Mouse (Mus musculus): Measurements from ENCODE around the gene Twsg1. TPM values are rescaled to one million over a fixed set of nuclear protein-coding genes. Genes with fewer than 3 reads are reported as not detected.

The Twsg1 gene
- polyA plus RNA-seq, 1 experiment from 2014 or later: 66.0 TPM

DNA sequence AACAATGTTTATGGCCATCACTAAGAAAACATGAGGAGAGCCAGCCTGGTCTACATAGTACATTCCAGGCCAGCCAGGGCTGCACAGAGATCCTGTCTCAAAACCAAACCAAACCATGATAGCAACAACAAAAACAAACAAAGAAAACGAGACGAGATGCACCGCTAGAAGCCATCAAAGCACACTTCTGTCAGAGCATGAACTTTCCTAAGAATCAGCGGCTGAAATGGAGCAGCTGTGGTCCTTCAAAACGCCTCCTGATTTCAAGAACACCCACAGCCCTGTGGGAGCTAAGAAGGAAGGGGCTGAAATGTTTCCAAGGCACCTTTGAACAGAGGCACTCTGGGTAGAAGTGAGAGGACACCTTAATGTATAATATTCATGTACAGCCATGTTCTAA is 26.8 kb downstream of the Twsg1 start:
- H3K27ac ChIP-seq: no peak overlapping the region
- H3K4me3 ChIP-seq (replicated peaks; ENCODE audit: low read length): no peak overlapping the region
- H3K4me2 ChIP-seq (replicated peaks): no peak overlapping the region
- H3K9me3 ChIP-seq (ENCODE audit: control insufficient read depth, low read length): no peaks in the 10 kb centered on the region
- H3K4me1 ChIP-seq (replicated peaks; ENCODE audit: control insufficient read depth, insufficient read depth, low read length): no peaks in the 10 kb centered on the region
- no peak overlapping the region for H3K9ac ChIP-seq
- DNase-seq (ENCODE audit: low spot score): no peak
- 75% methylated on average over 5 of the region's 5 CpGs for WGBS
- peaks cover 63% of the 10 kb centered on the region for H3K36me3 ChIP-seq (replicated peaks; ENCODE audit: control insufficient read depth, insufficient read depth)
- no peaks in the 10 kb centered on the region for H3K27me3 ChIP-seq (ENCODE audit: control insufficient read depth, insufficient read depth, low read length)
- ATAC-seq (ENCODE audit: low FRiP score): no peak

DNA sequence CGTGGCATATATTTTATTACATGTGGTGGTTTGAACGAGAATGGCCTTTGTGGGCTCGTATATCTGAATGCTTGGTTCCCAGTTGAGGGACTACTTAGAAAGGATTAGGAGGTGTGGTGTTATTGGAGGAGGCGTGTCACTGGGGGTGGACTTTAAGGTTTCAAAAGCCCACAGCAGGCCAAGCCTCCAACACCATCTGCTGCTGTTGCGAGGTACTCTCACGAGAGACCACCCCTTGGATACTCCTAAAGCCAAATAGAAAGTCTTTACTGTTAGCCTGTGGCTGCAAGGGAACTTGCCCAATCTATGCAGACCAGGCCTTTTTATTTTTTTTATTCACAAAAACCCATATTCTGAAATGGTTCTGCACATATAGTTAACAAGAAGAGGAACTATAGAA is 29.1 kb downstream of the Twsg1 start:
- Histone ChIP-seq H3K27ac (no peak overlapping the region), H3K27me3 (ENCODE audit: control insufficient read depth, insufficient read depth, low read length) (no peaks in the 10 kb centered on the region), H3K36me3 (replicated peaks; ENCODE audit: control insufficient read depth, insufficient read depth) (peaks cover 47% of the 10 kb centered on the region), H3K4me1 (replicated peaks; ENCODE audit: control insufficient read depth, insufficient read depth, low read length) (no peaks in the 10 kb centered on the region), H3K4me3 (replicated peaks; ENCODE audit: low read length) (no peak overlapping the region), H3K4me2 (replicated peaks) (no peak overlapping the region), H3K9ac (no peak overlapping the region), H3K9me3 (ENCODE audit: control insufficient read depth, low read length) (no peaks in the 10 kb centered on the region)
- ATAC-seq (ENCODE audit: low FRiP score): no peak
- 86% methylated on average over 6 of the region's 6 CpGs for WGBS
- DNase-seq (ENCODE audit: low spot score): no peak

DNA sequence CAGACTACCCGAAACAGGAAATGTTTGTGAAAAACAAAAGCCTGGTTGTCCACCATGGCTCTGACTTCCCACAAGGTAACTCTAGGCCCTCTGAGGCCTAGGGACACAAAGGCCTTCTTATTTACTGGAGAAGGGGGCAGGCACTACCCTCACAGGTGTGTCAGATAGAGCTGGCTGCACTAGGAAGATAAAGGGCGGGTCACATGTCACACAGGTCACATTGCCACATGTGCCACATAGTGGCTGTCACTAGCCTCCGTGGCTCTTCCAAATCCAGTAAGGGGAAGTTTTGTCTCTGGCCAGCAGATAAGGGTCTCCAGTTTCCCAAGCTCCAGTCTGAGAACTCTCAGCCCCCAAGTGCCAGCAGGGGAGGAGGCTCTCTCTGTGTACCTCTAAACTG is 31.8 kb downstream of the Twsg1 start:
- no peak overlapping the region for H3K9ac ChIP-seq
- no peaks in the 10 kb centered on the region for H3K9me3 ChIP-seq (ENCODE audit: control insufficient read depth, low read length)
- no peak overlapping the region for H3K27ac ChIP-seq
- no peak overlapping the region for H3K4me3 ChIP-seq (replicated peaks; ENCODE audit: low read length)
- no peak for ATAC-seq (ENCODE audit: low FRiP score)
- H3K27me3 ChIP-seq (ENCODE audit: control insufficient read depth, insufficient read depth, low read length): no peaks in the 10 kb centered on the region
- H3K36me3 ChIP-seq (replicated peaks; ENCODE audit: control insufficient read depth, insufficient read depth): peaks cover 24% of the 10 kb centered on the region
- WGBS: 93% methylated on average over 3 of the region's 3 CpGs
- H3K4me1 ChIP-seq (replicated peaks; ENCODE audit: control insufficient read depth, insufficient read depth, low read length): 0 out of 2 replicates have a peak, but pooled peaks cover 3% of the 10 kb centered on the region
- no peak for DNase-seq (ENCODE audit: low spot score)
- no peak overlapping the region for H3K4me2 ChIP-seq (replicated peaks)

DNA sequence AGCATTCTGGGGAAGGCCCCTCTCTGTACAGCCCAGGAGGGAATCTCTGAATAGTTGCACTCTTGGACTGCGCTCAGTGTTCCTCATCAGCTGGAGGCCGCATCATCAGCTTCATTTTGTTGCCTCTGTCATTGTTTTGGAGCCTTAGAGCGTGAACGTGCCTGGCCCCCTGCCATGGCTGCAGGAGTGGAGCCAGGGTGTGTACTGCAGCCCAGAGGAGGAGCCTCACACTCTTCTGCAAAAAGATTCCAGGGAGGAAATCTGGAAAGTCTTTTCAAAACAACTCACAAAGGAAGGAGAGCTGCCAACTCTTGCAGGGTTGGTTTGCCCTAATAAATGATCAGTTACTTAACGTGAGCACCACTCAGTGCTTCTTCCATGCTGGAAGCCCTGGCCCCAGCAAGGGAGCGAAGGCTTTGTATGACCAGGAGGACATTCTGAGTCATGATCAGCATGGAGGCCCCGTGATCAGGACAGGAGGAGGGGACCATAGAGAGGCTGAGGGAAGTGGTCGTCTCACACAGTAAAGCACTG is 34.8 kb downstream of the Twsg1 start:
- no peak overlapping the region for H3K4me3 ChIP-seq (replicated peaks; ENCODE audit: low read length)
- 10% methylated on average over 8 of the region's 8 CpGs for whole genome bisulfite sequencing
- peak overlapping the region; percentile 76 for H3K27ac ChIP-seq
- no peak overlapping the region for H3K4me2 ChIP-seq (replicated peaks)
- H3K9me3 ChIP-seq (ENCODE audit: control insufficient read depth, low read length): no peaks in the 10 kb centered on the region
- H3K36me3 ChIP-seq (replicated peaks; ENCODE audit: control insufficient read depth, insufficient read depth): 0 out of 2 replicates have a peak, but pooled peaks cover 3% of the 10 kb centered on the region
- H3K4me1 ChIP-seq (replicated peaks; ENCODE audit: control insufficient read depth, insufficient read depth, low read length): 0 out of 2 replicates have a peak, but pooled peaks cover 3% of the 10 kb centered on the region
- H3K9ac ChIP-seq: no peak overlapping the region
- ATAC-seq (ENCODE audit: low FRiP score) (peak; percentile 91; the same call in 1 of the 2 replicates), DNase-seq (ENCODE audit: low spot score) (peak; percentile 79)
- H3K27me3 ChIP-seq (ENCODE audit: control insufficient read depth, insufficient read depth, low read length): no peaks in the 10 kb centered on the region

DNA sequence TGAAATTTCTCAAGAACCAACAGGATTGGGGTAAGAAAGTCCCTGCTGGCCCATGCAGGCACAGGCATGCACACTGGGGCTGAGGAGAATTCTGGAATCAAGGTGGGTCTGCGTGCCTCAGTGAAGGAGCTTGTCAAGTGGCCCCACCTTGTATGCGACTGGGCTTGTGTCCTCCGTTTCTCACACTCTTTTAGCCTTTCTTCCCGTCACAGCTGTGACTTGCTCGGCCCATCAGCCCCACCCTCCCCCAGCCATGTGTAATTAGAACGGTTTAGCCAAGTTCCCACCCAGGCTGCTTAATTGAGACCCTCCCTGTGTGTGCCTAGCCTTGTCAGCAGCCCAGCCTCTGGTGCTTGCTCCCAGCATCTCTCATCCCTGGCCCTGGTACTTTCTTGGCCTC is 36.9 kb downstream of the Twsg1 start:
- WGBS: 54% methylated on average over 6 of the region's 6 CpGs
- Histone ChIP-seq H3K4me1 (replicated peaks; ENCODE audit: control insufficient read depth, insufficient read depth, low read length) (0 out of 2 replicates have a peak, but pooled peaks cover 3% of the 10 kb centered on the region), H3K27me3 (ENCODE audit: control insufficient read depth, insufficient read depth, low read length) (no peaks in the 10 kb centered on the region), H3K9ac (no peak overlapping the region), H3K4me2 (replicated peaks) (no peak overlapping the region), H3K4me3 (replicated peaks; ENCODE audit: low read length) (no peak overlapping the region), H3K36me3 (replicated peaks; ENCODE audit: control insufficient read depth, insufficient read depth) (0 out of 2 replicates have a peak, but pooled peaks cover 3% of the 10 kb centered on the region), H3K9me3 (ENCODE audit: control insufficient read depth, low read length) (no peaks in the 10 kb centered on the region), H3K27ac (no peak overlapping the region)
- DNase-seq (ENCODE audit: low spot score) (no peak), ATAC-seq (ENCODE audit: low FRiP score) (no peak)

DNA sequence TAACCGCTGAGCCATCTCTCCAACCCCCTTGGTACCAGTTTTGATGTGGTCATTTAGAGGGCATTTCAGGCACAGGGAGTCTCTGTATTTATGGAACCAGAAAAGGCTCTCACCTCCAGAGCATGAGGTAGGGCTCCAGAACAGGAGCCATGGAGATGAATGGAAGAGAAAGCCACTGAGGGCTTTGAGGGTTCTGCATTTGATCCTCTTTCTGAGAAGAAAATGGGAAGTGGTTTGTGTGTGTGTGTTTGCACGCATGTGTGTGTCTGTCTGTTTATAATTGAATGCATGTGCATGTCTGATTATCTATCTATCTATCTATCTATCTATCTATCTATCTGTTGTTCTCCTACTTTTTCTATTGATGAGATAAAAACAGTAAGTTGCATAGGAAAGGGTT is 38.8 kb downstream of the Twsg1 start:
- Histone ChIP-seq H3K9me3 (ENCODE audit: control insufficient read depth, low read length) (no peaks in the 10 kb centered on the region), H3K36me3 (replicated peaks; ENCODE audit: control insufficient read depth, insufficient read depth) (no peaks in the 10 kb centered on the region), H3K27me3 (ENCODE audit: control insufficient read depth, insufficient read depth, low read length) (no peaks in the 10 kb centered on the region), H3K9ac (no peak overlapping the region), H3K4me3 (replicated peaks; ENCODE audit: low read length) (no peak overlapping the region), H3K4me1 (replicated peaks; ENCODE audit: control insufficient read depth, insufficient read depth, low read length) (0 out of 2 replicates have a peak, but pooled peaks cover 3% of the 10 kb centered on the region), H3K4me2 (replicated peaks) (no peak overlapping the region), H3K27ac (no peak overlapping the region)
- ATAC-seq (ENCODE audit: low FRiP score) (no peak), DNase-seq (ENCODE audit: low spot score) (no peak)
- 94% methylated on average over 2 of the region's 2 CpGs for WGBS

DNA sequence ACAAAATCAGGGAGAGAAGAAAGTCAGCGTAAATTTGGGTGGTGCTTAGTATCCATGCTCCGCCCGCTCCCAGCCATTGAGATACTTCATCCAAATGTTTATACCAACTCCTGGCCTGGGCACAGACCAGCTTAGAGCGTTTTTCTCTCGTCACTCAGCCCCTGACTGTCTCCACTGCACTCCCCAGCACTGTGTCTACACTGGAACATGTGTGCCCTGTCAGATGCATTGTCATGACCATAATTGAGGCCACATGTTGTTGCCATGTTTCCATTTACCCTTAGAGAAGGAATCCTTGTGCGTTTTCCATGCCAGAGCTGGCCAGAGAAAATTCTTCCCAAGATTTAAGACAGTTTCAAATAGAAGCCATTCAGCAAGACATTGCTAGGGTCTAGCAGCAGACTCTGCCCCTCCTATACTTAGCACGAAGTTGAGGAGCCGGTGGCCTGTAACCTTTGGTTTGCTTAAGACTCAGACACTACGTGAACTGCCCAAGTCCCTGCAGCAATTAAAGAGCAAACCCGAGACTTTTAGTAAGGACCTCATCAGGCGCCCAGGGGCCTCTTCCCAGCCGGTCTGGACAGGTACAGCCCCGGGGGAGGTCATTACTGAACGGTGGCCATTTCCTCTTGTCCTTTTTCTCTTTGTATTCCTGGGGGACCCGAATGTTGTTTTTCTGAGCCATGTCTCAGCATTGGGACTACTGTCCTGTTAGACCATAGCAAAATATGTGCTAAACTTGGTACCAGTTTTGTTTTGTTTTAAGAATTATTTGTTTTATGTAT is 39.5 kb downstream of the Twsg1 start:
- ATAC-seq (ENCODE audit: low FRiP score): no peak
- Histone ChIP-seq H3K4me1 (replicated peaks; ENCODE audit: control insufficient read depth, insufficient read depth, low read length) (0 out of 2 replicates have a peak, but pooled peaks cover 3% of the 10 kb centered on the region), H3K4me2 (replicated peaks) (no peak overlapping the region), H3K4me3 (replicated peaks; ENCODE audit: low read length) (no peak overlapping the region), H3K36me3 (replicated peaks; ENCODE audit: control insufficient read depth, insufficient read depth) (no peaks in the 10 kb centered on the region), H3K9me3 (ENCODE audit: control insufficient read depth, low read length) (no peaks in the 10 kb centered on the region), H3K27ac (no peak overlapping the region), H3K9ac (no peak overlapping the region), H3K27me3 (ENCODE audit: control insufficient read depth, insufficient read depth, low read length) (no peaks in the 10 kb centered on the region)
- DNase-seq (ENCODE audit: low spot score): no peak
- WGBS: 83% methylated on average over 15 of the region's 15 CpGs

DNA sequence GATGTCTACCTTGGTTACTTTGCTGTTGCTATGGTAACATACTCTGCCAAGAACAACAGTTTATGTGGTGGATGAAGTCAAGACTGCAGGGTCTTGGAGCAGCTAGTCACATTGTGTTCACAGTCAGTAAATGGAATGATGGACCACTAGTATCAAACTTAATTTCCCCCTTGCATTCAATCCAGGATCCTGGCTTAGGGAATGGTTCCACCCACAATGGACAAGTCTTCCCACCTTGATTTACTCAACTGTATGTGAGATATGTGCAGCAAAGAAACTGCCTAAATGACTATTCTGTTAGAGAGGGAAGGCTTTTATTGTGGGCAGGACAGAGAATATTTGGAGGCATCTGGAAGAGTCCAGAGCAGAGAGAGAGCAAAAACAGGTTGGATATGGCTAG is 42.8 kb downstream of the Twsg1 start:
- Histone ChIP-seq H3K9me3 (ENCODE audit: control insufficient read depth, low read length) (0 out of 2 replicates have a peak, but pooled peaks cover under 1% of the 10 kb centered on the region), H3K4me2 (replicated peaks) (no peak overlapping the region), H3K4me1 (replicated peaks; ENCODE audit: control insufficient read depth, insufficient read depth, low read length) (no peaks in the 10 kb centered on the region), H3K4me3 (replicated peaks; ENCODE audit: low read length) (no peak overlapping the region), H3K27me3 (ENCODE audit: control insufficient read depth, insufficient read depth, low read length) (no peaks in the 10 kb centered on the region), H3K9ac (no peak overlapping the region), H3K27ac (no peak overlapping the region), H3K36me3 (replicated peaks; ENCODE audit: control insufficient read depth, insufficient read depth) (no peaks in the 10 kb centered on the region)
- ATAC-seq (ENCODE audit: low FRiP score) (no peak), DNase-seq (ENCODE audit: low spot score) (no peak)

DNA sequence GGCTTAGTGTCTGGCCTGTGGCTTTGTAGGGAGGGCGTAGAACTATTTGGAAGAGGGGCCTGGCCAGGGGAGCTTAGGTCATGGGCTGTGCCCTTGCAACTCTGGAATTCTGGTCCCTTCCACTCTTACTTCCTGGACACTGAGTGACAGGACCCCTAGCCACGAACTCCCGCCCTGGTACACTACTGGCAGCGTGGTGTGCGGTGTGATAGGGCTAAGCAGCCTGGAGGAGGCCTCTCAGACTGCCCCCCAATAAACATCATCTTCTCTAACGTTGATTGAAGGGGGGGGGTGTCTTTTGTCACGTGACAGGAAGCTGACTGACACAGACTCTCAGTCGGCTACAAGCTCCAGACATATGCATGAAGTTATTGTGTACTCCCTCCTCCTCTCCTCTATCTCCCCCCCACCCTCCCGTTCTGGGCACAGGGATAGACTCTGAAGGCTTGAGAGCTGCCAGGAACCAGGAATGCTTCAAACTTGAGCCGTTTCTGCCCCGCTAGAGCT is 44.1 kb downstream of the Twsg1 start:
- Histone ChIP-seq H3K4me2 (replicated peaks) (no peak overlapping the region), H3K27ac (no peak overlapping the region), H3K36me3 (replicated peaks; ENCODE audit: control insufficient read depth, insufficient read depth) (0 out of 2 replicates have a peak, but pooled peaks cover 3% of the 10 kb centered on the region), H3K9me3 (ENCODE audit: control insufficient read depth, low read length) (0 out of 2 replicates have a peak, but pooled peaks cover 4% of the 10 kb centered on the region), H3K27me3 (ENCODE audit: control insufficient read depth, insufficient read depth, low read length) (no peaks in the 10 kb centered on the region), H3K4me1 (replicated peaks; ENCODE audit: control insufficient read depth, insufficient read depth, low read length) (no peaks in the 10 kb centered on the region), H3K9ac (no peak overlapping the region), H3K4me3 (replicated peaks; ENCODE audit: low read length) (no peak overlapping the region)
- DNase-seq (ENCODE audit: low spot score) (no peak), ATAC-seq (ENCODE audit: low FRiP score) (no peak)
- 72% methylated on average over 11 of the region's 11 CpGs for WGBS
